Mouse (Mus musculus): ENCODE measurements at regions not wholly inside any gene's neighbourhood (a gene's known extent, or its start where the extent isn't known, plus 50 kb on each side); places are given as distances from the start of the nearest gene placed in this dataset.

- TF ChIP-seq CTCF (IDR thresholded peaks at IDR 0.05; ENCODE audit: borderline replicate concordance, insufficient read depth, low read depth, low read length) (no peak), POLR2A (IDR thresholded peaks at IDR 0.05; ENCODE audit: borderline replicate concordance, insufficient read depth, low read length) (no peak)
These were observed 732.4 kb downstream of the Rps29 start for GRCm38 (mm10) chr12:68426601-68427000.

Data from cerebellum, adult 2 months (tissue).